Mouse (Mus musculus): Measurements from ENCODE around the gene Gm7861. TPM values are rescaled to one million over a fixed set of nuclear protein-coding genes. Genes with fewer than 3 reads are reported as not detected.
"Not testable (repeated sequence)": the region's sequence is repeated elsewhere in the genome, so short reads cannot be mapped to it uniquely, and the experiment has no call there.

Gm7861 gene
- polyA plus RNA-seq (2015; fragmentation: Nextera tagmentation; extraction: Ambion mirVana), result not detected in 2 replicates

DNA sequence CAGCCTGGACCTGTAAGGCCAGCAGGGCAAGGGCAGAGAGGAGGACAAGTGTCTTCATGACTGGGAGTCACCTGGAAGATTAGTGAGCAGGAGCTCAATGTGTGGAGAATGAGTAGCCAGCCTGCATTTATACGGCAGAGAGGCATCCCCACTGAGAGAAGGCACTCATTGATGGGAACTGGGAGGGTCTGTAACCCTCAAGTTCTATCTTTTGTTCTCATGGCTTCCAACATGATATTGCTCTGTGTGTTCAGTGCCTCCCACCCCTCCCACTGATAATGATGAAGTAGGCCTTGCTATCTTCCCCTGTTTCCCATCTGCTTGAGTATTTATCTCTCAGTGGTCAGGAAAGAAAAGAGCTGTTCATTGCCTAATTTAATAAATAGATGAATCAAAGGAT is at the start of gene Gm7861:
Gm7861 (minus strand) TSS at position 101 of the 400 bp plus-strand sequence.
- H3K4me2 ChIP-seq; H3K36me3 ChIP-seq (replicated peaks); ATAC-seq (ENCODE audit: insufficient read depth); H3K4me3 ChIP-seq (replicated peaks); H3K9ac ChIP-seq; H3K9me3 ChIP-seq (replicated peaks); H3K4me1 ChIP-seq (replicated peaks); H3K27ac ChIP-seq (replicated peaks); H3K27me3 ChIP-seq: not testable (repeated sequence)
- WGBS (ENCODE audit: insufficient replicate concordance), result no CpG with 5 or more reads among the region's 1 CpGs

GRCm38 (mm10) chr8:21617883-21618282 is 23.6 kb upstream of the Gm7861 start, which contains the start of gene Defa26:
TSS of gene Defa26 (plus strand) at chr8:21618183.
- not testable (repeated sequence) for H3K36me3 ChIP-seq (replicated peaks); ATAC-seq (ENCODE audit: insufficient read depth); H3K9ac ChIP-seq; H3K27me3 ChIP-seq; H3K4me2 ChIP-seq; H3K9me3 ChIP-seq (replicated peaks); H3K4me3 ChIP-seq (replicated peaks); H3K4me1 ChIP-seq (replicated peaks); H3K27ac ChIP-seq (replicated peaks)
- WGBS (ENCODE audit: insufficient replicate concordance), result 67% methylated on average over 1 of the region's 1 CpGs

- not testable (repeated sequence) for H3K9ac ChIP-seq; H3K27ac ChIP-seq (replicated peaks); H3K4me1 ChIP-seq (replicated peaks); H3K36me3 ChIP-seq (replicated peaks); H3K4me2 ChIP-seq; H3K4me3 ChIP-seq (replicated peaks); ATAC-seq (ENCODE audit: insufficient read depth); H3K27me3 ChIP-seq; H3K9me3 ChIP-seq (replicated peaks)
- no CpG with 5 or more reads among the region's 1 CpGs for WGBS (ENCODE audit: insufficient replicate concordance)
Measured at GRCm38 (mm10) chr8:21582706-21583105, 11.6 kb downstream of the Gm7861 start, which contains the start of gene Defa28. TSS of gene Defa28 (plus strand) at chr8:21583006.

DNA sequence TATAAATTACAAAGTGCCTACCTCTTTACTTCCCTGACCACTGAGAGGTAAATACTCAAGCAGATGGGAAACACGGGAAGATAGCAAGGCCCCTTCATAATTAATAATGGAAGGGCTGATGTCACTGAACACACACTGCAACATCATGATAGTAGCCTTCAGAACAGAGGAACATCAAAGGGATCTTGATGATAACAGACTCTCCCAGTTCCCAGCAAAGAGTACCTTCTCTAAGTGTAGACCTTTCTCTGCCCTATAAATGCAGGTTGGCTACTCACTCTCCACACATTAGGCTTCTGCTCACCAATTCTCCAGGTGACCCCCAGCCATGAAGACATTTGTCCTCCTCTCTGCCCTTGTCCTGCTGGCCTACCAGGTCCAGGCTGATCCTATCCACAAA is 29.2 kb downstream of the Gm7861 start, which contains the start of gene Defa37:
Defa37 (plus strand) TSS at position 301 of the 400 bp plus-strand sequence.
- ATAC-seq (ENCODE audit: insufficient read depth); H3K36me3 ChIP-seq (replicated peaks): not testable (repeated sequence)
- WGBS (ENCODE audit: insufficient replicate concordance), result no CpG with 5 or more reads among the region's 1 CpGs

More for the DNA sequence above, 29.2 kb downstream of the Gm7861 start, which contains the start of gene Defa37:
- H3K4me3 ChIP-seq (replicated peaks); H3K4me2 ChIP-seq; H3K9me3 ChIP-seq (replicated peaks); H3K27ac ChIP-seq (replicated peaks); H3K27me3 ChIP-seq; H3K9ac ChIP-seq; H3K4me1 ChIP-seq (replicated peaks): not testable (repeated sequence)

Other genes starting within 250 kb of the Gm7861 start
- not detected in 2 replicates for gene Defa2, start 216.0 kb downstream of the Gm7861 start, polyA plus RNA-seq (2015; fragmentation: Nextera tagmentation; extraction: Ambion mirVana)
- gene Defa33, start 202.7 kb downstream of the Gm7861 start, polyA plus RNA-seq (2015; fragmentation: Nextera tagmentation; extraction: Ambion mirVana), result not detected in 2 replicates
- gene Defa36, start 167.1 kb downstream of the Gm7861 start, polyA plus RNA-seq (2015; fragmentation: Nextera tagmentation; extraction: Ambion mirVana), result not detected in 2 replicates
- not detected in 2 replicates for gene Gm7849, start 137.9 kb downstream of the Gm7861 start, polyA plus RNA-seq (2015; fragmentation: Nextera tagmentation; extraction: Ambion mirVana)
- not detected in 2 replicates for gene Defa20, start 85.2 kb downstream of the Gm7861 start, polyA plus RNA-seq (2015; fragmentation: Nextera tagmentation; extraction: Ambion mirVana)
- gene Defa32, start 65.5 kb downstream of the Gm7861 start, polyA plus RNA-seq (2015; fragmentation: Nextera tagmentation; extraction: Ambion mirVana), result not detected in 2 replicates
- gene Defa37, start 29.1 kb downstream of the Gm7861 start, polyA plus RNA-seq (2015; fragmentation: Nextera tagmentation; extraction: Ambion mirVana), result not detected in 2 replicates
- gene Defa28, start 11.5 kb downstream of the Gm7861 start, polyA plus RNA-seq (2015; fragmentation: Nextera tagmentation; extraction: Ambion mirVana), result not detected in 2 replicates
- not detected in 2 replicates for gene Defa26, start 23.7 kb upstream of the Gm7861 start, polyA plus RNA-seq (2015; fragmentation: Nextera tagmentation; extraction: Ambion mirVana)
- not detected in 2 replicates for gene Defa17, start 61.3 kb upstream of the Gm7861 start, polyA plus RNA-seq (2015; fragmentation: Nextera tagmentation; extraction: Ambion mirVana)
- gene Defa34, start 71.3 kb upstream of the Gm7861 start, polyA plus RNA-seq (2015; fragmentation: Nextera tagmentation; extraction: Ambion mirVana), result not detected in 2 replicates
- gene AY761184, start 109.1 kb upstream of the Gm7861 start, polyA plus RNA-seq (2015; fragmentation: Nextera tagmentation; extraction: Ambion mirVana), result not detected in 2 replicates
- gene Defa24, start 140.0 kb upstream of the Gm7861 start, polyA plus RNA-seq (2015; fragmentation: Nextera tagmentation; extraction: Ambion mirVana), result not detected in 2 replicates
- gene Defb50, start 229.0 kb upstream of the Gm7861 start, polyA plus RNA-seq (2015; fragmentation: Nextera tagmentation; extraction: Ambion mirVana), result not detected in 2 replicates
- not detected in 2 replicates for gene Defb2, start 245.4 kb upstream of the Gm7861 start, polyA plus RNA-seq (2015; fragmentation: Nextera tagmentation; extraction: Ambion mirVana)

All from liver, embryonic 15.5 days (tissue).